Mouse (Mus musculus) heart, postnatal 4 days (tissue): ENCODE measurements around the gene Clec14a. TPM values are rescaled to one million over a fixed set of nuclear protein-coding genes. Genes with fewer than 3 reads are reported as not detected.

Experiments used
- DNase-seq: peaks from one replicate; pipeline ENCODE4 v3.0.0; 2021
- total RNA-seq, 2 experiments: library from RNA; stranded (reverse); gene quantifications; 2 replicates each; pipeline ENCODE4 v1.2.3; 2021

The Clec14a gene
- total RNA-seq, result 10 to 100 TPM; 28.5 to 29.9 TPM

- peak; percentile 47 for DNase-seq
Observed at GRCm38 (mm10) chr12:58268563-58269501, at the start of gene Clec14a. Clec14a (minus strand) TSS chr12:58269290.

- no peak for DNase-seq
Observed at GRCm38 (mm10) chr12:58307835-58308234, 38.7 kb upstream of the Clec14a start.

- DNase-seq, result peak; percentile 59
Observed at GRCm38 (mm10) chr12:58306402-58306801, 37.3 kb upstream of the Clec14a start.

GRCm38 (mm10) chr12:58305567-58305966, 36.5 kb upstream of the Clec14a start:
- DNase-seq, result no peak

- no peak for DNase-seq
Observed at GRCm38 (mm10) chr12:58296980-58297379, 27.9 kb upstream of the Clec14a start.

- DNase-seq, result no peak
Observed at GRCm38 (mm10) chr12:58285912-58286311, 16.8 kb upstream of the Clec14a start.

GRCm38 (mm10) chr12:58270520-58270919, 1.4 kb upstream of the Clec14a start:
- no peak for DNase-seq

GRCm38 (mm10) chr12:58269505-58269904, 415 bp upstream of the Clec14a start:
- no peak for DNase-seq

- DNase-seq, result peak; percentile 21
Observed at GRCm38 (mm10) chr12:58268186-58268562, 916 bp downstream of the Clec14a start.

- peak; percentile 4 for DNase-seq
Observed at GRCm38 (mm10) chr12:58267779-58268178, 1.3 kb downstream of the Clec14a start.

GRCm38 (mm10) chr12:58251901-58252300, 17.2 kb downstream of the Clec14a start:
- DNase-seq, result no peak

GRCm38 (mm10) chr12:58232489-58232888, 36.6 kb downstream of the Clec14a start:
- no peak for DNase-seq

GRCm38 (mm10) chr12:58225644-58226043, 43.4 kb downstream of the Clec14a start:
- no peak for DNase-seq

GRCm38 (mm10) chr12:58219078-58219477, 50.0 kb downstream of the Clec14a start:
- DNase-seq, result no peak

GRCm38 (mm10) chr12:58216218-58216617, 52.9 kb downstream of the Clec14a start:
- no peak for DNase-seq

Other genes with a start within 250 kb of the Clec14a start
- gene Sstr1, start 57.5 kb downstream of the Clec14a start, total RNA-seq, result under 1 TPM in 1 of 2 experiments, not detected in 1; 0.17 TPM